Mouse (Mus musculus) c-Kit-positive CD71-negative TER-119-negative erythroid progenitor cells, embryonic 14.5 days (primary cell): ENCODE measurements around the gene Steap4.
"Not testable (repeated sequence)": the region's sequence is repeated elsewhere in the genome, so short reads cannot be mapped to it uniquely, and the experiment has no call there.

Source experiments
- DNase-seq: peaks from one replicate; pipeline ENCODE4 v3.0.0-alpha.2; 2013; ENCODE audit warnings: low read depth

Gene Steap4

DNA sequence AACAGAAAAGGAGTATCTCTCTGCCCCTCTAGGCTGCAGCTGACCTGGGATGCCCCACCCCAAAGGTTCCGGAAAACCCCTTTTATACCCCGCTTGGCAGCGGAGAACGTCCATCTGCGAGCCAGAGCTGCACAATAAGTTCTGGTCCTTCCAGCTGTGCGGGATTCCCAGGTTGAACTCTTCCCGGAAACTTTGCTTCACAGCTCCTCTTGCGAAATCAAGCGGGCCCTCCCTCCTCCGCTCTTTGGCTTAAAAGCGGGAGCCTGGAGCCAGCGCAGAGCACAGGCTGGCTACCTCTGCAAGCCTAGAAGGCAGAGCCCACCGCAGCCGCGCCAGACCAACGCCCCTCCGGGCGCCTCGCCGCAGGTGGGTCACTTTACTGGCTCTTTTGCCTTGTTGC is at the start of gene Steap4:
Gene Steap4, plus strand, starts transcription at position 282 of the 400 bp plus-strand sequence.
- DNase-seq = no peak

DNA sequence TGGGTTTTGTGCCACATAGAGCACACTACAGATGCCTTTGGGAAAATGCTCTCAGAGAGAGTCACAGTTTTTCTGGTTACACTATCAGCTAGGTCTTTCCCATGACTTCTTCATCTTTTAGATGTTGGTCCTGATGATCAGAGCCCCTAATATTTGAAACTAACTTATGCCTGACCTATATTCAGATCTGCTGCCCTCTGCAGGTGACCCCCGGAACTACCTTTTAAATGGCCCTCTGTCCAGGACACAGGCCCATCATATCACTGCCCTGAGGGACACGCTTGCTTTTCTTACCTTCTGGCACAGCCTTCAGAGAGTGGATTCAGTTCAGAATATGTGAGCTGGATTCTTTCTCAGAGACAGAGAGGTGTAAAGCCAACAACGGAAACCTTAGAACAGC is 48.3 kb upstream of the Steap4 start:
- DNase-seq = no peak

DNA sequence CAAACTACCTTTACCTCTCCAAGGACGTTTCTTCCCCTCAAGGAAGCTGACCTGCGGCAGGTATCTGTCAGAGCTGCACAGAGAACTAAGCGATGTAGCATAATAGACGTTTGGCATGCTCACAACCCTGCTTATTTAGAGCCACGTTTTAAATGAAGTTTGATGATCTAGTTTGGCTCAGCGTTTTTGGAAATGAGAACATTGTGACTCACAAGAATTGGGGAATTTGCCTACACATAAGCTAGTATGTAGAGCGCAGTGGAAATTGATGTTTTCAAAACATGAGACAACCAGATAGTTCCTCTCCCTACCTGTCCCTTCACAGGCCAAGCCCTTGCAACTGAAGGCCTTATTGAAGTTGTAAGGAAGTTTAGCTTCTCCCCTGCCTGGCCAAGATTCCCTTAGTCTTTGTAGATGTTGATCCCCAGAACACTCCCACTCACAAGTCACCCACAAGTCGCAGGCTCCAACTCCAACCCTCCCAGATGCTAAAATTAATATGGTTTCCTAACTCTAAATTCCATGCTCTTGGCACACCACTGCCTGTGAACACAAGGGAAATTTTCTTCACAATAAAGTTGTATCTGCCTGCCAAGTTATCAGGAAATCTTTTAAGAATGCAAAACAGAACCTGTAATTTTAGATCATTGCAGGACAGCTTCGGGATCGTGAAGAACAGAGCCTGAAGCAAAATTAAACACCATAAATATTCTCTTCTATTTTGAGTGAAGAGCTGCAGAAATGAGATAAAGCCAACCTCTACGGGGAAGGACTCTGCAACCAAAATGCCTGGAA is 42.6 kb upstream of the Steap4 start:
- DNase-seq = no peak

DNA sequence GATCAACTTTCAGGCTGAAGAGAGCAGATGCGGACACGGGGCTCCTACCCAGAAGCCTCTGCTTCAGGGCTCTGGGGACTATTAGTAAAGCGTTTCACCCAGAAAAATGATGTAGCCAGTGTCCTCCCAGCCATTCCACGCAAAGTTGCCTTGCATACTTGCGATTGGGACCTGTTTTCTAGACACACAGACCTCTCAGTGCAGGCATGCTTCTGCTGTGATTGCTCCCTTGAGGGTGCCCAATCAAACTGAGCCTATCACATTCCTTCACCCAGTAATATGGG is 42.0 kb upstream of the Steap4 start:
- DNase-seq = no peak

DNA sequence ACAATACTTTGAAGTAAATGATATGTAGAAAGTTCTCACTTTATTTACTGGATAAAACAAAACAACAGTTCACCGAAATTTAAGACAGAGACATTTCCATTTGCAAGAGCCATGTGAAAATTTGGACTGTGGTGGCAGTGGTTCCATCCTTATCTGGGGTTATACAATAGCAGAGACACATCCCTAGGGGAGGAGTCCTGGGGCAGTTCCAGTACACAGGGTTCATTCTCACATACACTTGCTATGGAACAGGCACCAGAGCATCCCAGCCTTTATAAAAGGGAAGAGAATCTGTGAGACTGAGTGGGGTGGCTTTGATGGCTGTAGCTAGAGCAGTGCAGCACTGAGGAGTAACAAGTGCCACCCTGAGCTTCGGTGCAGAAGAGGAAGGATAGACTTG is 40.6 kb upstream of the Steap4 start:
- DNase-seq = no peak

DNA sequence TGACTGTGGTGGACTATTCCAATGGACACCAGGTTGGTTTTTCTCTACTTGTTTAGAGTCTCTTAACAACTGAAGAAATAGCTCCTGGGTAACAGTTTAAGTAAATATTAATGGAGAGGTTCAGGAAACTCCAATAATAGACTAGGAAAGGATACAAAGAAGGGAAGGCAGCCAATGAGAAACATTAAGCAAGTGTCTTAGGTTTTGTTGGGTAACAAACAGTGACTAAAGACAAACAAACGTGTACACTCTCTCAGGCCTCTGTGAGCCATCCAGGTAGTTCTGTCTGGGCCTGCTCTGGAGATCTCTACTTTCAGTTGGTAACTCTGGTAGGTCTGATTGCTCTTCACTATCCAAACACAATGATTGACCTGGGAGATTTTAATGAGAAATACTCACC is 37.5 kb upstream of the Steap4 start:
- DNase-seq = no peak

DNA sequence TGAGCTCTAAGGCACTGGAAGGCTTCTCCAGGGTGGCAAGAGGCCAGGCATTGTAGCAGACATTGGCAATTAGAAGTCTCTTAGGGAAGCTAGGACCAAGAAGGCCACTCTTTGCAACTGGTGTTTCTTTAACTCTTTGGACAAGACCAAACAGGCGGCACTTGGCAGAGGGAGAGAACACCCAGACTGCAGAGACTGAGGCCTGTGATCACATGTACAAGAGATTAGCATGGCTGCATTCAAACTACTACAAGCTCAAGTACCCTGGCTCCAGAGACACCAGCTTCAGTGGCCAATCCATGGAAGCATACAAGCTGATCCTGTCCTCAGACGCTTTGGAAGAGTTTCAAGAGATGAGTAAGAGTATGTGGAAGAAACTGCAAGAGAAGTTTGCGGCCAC is 36.6 kb upstream of the Steap4 start:
- no peak for DNase-seq

DNA sequence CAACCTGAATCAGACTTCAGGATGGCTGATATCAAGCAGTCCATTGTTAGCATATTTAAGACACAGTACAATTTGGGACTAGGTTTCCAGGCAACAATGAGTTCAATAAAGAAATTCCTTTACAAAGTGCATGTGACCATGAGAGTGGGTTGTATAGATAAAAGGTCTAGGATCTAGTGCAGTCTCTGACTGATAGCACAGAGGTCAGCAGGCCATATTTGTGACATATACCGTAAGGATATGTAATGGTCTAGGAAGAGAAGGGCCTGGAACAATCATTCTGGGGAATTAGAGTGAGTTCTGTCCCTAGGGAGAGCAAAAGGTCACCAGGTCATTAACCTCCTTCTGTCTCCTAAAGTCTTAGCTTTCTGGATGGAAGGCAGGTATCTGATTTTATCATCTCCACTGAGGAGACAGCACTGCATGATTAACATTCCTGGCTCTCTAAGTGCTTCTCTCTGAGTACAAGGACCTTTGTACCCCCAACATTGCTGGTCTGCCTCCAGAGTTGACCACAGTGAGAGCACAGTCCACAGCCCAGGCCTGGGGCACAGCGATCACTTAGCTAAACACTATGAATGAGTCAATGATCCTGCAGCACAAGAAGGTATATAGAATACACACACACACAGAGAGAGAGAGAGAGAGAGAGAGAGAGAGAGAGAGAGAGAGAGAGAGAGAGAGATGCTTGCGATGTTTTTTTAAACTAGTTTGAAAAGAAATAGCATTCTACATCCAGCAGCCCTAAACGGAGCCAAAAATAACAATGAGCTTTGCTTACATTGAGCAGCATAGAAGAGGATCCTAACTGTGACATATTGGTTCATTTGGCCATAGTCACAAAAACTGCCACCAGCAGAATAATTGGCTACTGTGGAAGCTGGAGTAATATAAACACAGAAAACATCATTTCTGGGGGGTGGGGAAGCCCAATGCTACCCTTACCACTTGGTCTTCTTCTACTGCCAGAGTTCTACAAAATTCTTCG is 27.7 kb upstream of the Steap4 start:
- DNase-seq = no peak

DNA sequence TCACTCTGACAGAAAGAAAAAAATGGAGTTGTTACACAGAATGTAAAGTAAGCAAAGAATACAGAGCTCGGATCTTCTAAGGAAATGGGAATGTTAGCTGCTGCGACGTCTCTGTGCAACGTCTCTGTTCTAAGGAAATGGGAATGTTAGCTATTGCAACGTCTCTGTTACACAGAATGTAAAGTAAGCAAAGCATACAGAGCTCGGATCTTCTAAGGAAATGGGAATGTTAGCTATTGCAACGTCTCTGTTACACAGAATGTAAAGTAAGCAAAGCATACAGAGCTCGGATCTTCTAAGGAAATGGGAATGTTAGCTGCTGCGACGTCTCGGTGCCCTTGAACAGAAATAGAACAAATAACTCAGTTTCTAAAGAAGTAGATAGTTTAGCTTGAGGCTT is 26.8 kb upstream of the Steap4 start:
- DNase-seq = not testable (repeated sequence)

DNA sequence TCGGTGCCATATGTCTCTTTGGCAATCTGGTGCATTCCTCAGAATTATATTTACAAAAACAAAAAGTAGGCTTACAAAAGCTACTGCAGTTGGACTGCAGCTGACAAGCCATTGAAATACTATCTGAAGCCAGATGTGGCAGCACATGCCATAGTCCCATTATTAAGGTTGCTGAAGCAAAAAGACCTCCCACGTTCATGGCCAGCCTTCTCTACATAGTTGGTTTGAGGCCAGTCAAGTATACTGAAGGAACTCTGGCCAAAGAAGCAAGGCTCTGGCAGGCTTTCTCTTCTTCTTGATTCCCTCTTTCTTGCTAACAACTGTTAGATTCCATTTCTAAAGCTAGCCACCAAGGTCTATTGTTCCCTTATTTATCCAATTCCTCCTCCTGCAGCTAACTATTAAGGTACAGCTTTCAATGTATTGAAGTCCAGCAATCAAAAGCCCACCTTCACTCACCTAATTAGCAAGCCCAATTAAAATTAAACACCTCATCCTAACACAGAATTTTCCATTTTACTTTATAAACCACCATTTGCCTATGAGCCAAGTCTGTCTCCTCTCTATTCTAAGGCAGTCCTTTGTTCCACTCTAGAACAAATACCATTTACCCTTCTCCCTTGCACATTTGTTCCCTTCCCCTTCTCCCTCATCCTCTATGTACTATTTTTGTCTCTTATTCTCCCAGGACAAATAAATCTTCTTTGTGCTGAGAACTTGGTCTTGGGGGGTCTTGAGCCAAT is 26.2 kb upstream of the Steap4 start:
- no peak for DNase-seq

DNA sequence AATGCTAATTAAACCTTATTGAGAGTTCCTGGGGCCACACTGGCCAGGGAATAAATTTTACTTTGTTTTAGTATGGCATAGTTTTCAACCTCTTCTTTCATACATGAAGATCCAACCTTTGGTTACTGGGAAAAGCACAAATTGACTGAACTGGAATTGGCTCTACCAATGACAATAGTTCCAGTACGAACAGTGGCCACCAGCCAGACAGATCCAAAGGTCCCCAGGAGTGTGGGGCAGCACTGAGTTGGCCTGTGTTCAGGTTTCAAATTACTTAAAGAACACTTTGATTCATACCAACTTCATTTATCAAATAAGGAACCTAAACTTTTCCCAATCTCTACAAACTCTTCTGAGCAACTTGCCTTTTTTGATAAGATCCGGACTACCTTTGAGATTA is 5.4 kb upstream of the Steap4 start:
- DNase-seq = no peak

DNA sequence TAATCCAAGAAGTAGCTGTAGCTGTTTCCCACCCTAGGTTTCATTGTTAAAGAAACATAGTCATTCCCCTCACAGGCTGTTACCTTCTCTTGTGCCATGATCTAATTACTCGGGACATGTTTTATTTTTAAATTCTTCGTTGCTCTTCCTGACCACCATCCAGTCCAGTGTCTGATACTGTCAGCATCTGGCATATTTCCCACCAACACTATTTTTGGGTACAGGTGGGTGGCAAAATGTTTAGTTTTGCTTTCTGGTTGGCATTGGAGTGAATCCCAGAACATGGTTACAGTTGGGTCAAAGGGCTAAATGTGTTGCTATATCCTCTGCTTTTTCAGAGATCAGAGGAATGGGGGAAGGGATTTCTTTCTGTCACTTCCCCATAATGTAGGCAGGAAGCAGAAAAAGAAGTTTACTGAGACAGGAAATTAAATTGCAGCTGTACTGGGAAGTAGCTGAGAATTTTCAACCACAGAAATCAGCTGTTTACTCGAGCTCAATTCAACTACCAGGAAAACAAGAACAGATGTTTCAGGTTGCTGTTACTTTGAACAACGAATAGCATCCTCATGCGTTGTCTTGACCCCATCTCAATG is 4.8 kb upstream of the Steap4 start:
- no peak for DNase-seq

DNA sequence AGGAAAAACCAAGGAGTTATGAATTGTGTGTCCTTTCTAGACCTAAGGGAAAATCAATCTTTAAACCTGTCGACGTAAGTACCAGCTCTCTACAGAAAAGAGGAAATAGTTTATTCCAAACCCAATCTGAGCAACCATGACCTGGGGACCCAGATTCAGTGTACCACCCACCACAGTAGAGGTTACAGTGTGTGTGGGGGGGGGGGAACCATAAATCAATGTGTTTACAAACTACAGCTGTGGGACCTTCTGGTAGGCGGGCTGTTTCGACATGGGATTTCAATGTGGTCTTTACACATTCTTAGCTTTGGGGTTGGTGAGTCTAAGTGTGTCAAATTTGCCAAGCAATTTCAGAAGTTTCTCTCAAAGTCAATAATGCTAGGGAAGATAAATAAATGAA is 2.2 kb upstream of the Steap4 start:
- no peak for DNase-seq

DNA sequence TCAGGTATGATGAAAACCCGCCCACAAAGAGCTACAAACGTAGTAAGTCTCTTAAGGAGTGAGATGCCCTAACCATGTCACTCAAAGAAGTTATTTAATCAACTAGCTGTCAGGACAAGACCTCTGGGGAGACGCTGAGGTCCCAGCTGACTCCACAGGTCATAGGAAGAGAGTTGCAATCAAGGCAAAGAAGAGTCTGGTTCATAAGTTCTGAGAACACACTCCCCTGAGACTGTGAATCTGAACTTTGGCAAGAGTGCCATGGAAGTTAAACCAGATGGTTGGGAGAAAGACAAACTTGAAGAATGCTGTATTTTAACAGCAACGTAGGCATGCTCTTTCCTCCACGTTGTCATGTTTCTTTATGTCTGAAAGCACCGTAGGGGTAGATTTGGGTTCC is 971 bp upstream of the Steap4 start:
- no peak for DNase-seq

DNA sequence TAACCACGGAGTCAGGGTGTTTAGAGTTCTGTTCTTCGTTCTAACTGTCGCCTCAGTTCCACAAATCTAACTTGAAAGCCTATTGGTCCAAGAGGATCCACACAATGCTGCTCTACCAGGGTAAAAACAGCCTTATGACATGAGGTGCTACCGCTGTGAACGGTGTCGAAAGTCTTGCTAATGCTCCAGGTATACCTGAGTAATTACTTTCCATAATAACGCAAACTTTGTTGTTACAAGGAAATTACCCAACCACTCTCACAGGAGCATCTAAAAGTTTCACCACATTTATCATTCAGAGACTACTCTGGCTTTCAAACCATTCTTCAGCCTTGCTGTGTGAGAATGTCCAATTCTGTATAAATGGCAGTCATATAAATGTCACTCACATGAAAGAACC is 856 bp downstream of the Steap4 start:
- DNase-seq = no peak

DNA sequence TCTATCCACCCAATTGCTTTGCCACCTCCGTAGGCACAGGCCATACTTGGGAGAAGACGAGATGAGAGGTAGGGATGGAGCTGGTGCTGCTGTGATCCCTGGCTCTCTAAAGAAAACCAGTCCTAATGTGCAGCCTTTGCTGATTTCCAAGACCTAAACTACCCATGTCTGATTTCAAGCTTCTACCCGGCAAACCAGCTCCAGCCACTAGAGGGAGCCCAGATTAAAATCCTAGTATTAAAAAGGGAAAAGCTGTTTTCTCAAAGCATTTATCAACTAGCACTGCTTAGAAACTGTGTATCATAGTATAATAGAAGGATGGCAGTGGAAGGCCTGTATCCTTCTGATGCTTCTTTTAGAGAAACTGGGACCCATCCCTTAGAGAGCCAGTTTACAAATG is 5.0 kb downstream of the Steap4 start:
- DNase-seq = no peak

DNA sequence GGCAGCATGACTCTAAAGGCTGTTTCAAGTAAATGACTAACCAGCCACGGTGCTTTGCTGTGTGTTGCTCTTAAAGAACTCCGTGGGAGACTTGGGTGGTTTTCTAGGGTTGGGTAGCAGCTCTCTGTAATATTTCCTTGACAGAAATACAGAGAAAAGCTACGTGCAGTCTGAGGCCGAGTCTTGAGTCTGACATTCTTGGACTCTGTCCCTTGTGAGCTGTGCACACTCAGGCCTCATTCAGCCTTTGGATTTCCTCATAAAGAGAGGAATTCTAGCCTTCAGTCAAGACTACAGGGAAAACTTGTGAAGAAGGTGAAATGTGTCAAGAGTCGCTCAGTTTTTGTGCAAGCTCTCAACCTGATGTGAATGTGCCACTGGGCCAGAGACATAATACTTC is 7.9 kb downstream of the Steap4 start:
- no peak for DNase-seq

DNA sequence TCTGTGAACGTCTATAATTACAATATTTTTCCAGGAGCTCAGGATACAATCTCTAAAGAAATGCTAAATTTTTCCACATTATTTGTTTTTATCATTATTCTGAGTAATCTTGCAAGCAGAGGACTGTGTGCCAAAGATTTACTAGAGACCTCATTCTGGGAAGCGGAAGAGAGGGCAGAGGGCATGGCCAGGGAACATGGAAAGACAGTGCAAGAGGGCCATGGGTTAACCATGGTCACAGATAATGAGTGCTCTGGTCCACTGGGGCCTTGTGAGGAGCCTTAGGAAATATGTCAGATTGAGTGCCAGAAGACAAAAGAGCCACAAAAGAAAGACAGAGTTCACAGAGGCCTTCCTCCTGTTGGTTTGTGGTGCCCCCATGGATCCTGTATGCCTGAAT is 12.0 kb downstream of the Steap4 start:
- DNase-seq = no peak

DNA sequence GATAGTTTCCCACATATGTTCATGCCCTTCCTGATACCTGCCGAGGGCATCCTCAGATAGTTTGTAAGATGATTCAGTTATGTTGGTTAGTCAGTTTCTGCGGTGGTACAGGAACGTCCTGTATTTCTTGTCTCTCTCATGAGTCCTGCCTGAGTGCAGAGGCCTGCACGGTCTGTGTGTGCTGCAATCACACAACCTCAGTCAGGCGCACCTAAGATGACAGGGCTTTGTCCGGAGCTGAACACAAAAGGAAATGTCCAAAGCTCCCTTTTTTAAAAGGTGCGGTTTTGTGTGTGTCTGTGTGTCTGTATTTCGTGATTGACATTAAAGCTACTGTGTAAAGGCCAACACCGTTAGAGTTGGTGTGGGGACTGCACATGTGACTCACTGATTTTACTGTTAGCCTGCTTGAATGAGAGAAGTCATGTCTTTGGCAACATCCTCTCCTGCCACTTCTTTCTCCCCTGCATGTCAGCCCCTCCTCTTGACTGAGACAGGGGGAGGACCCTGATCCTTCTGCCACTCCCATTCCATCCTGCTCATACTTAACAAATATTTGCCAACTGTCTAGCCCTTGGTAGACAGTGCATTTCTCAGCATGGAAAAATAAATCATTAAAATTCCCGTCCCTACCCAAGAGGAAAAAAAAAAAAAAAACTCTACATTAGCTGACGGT is 14.4 kb downstream of the Steap4 start:
- DNase-seq = no peak

DNA sequence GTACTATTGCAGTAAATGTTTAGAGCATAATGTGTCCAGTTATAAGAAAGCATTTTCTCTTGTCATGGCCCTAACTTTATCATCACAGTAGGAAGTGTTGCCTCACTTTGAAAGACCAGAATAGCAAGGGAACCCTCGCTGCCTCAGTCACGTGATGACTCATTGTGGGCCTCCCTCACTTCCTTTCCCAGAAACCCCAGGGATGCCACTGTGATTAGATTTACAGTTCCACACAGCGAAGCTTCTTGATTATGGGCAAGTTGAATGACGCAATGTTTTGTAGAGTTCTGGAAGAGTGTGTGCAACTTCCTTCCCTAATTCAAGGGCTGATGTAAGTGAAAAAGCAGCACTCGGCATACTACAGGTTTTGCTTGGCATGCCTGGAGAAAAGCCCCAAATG is 20.3 kb downstream of the Steap4 start:
- peak; percentile 35 for DNase-seq

DNA sequence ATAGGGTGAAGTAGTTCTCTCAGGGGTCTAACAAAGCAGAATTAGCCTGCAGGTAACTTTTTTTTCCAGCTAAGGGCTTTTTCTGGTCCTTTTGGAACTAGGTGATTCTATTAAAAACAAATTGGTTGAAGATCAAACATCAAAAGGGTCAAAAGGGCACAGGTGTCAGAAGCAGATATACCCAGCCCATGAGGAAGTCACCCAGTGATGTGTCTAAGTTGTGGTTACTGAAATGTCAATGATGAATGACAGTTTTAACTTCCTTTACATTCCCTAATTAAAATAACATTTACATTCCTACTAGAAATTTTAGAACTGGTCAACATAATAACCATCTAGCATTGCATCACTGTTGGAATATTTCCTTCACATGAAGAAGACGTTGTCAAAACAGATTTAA is 27.7 kb downstream of the Steap4 start:
- DNase-seq = no peak

DNA sequence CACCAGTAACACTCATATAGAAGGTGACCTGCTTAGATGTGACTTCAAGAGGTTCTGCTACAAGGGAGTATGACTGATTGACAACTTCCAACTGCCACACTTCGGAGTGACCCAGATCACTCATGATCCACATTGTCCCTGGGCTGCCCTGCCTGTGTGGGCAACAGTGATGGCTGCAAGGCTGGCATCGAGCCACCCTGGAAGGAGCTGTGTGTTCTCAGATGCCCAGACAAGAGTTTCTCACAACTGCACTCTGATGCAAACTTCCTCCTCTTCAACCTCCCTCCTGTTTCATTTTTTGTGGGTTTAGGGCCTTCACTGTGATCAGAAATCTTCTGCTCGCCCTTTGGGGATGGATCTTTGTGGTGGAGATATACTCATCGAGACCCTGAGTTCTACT is 28.2 kb downstream of the Steap4 start:
- DNase-seq = no peak
